Mouse (Mus musculus) spleen, adult 2 months (tissue): ENCODE data around the gene Adora1. TPM values are rescaled to one million over a fixed set of nuclear protein-coding genes. Genes with fewer than 3 reads are reported as not detected.
A peak's percentile ranks its signal among the peaks of the same experiment; 100 is the strongest.

Source experiments
- DNase-seq, 2 experiments: peaks; one replicate each; pipeline versions ENCODE4 v3.0.0 to v3.0.0-alpha.2; 2012 to 2021; ENCODE audit warnings: low spot score in 2 of 2, low read depth in 1 of 2
- H3K27ac ChIP-seq: fragments of 200-500 bp; 2 replicates; pipeline ENCODE4 v1.5.1; 2012; ENCODE audit warnings: low read length, inconsistent platforms; ENCODE audit not compliant: insufficient read depth
- H3K27me3 ChIP-seq: fragments of 200-500 bp; 2 replicates; pipeline ENCODE4 v1.6.1; 2012; ENCODE audit warnings: mild to moderate bottlenecking, moderate library complexity, low read length, inconsistent platforms; ENCODE audit not compliant: control insufficient read depth, insufficient read depth
- H3K36me3 ChIP-seq: fragments of 200-500 bp; 2 replicates; pipeline ENCODE4 v1.6.1; 2012; ENCODE audit warnings: mild to moderate bottlenecking, low read length, inconsistent platforms; ENCODE audit not compliant: control insufficient read depth, insufficient read depth
- H3K4me1 ChIP-seq: fragments of 200-500 bp; 2 replicates; pipeline ENCODE4 v1.6.1; 2011; ENCODE audit warnings: inconsistent platforms; ENCODE audit not compliant: control insufficient read depth, insufficient read depth, insufficient read length
- H3K4me3 ChIP-seq: fragments of 200-500 bp; 2 replicates; pipeline ENCODE4 v1.5.1; 2011; ENCODE audit warnings: mild to moderate bottlenecking, inconsistent platforms; ENCODE audit not compliant: insufficient read depth, insufficient read length; ENCODE audit errors: extremely low read depth
- CTCF ChIP-seq: fragments of 200-500 bp; IDR thresholded peaks from 2 replicates; pipeline ENCODE4 v1.5.1; 2011; ENCODE audit warnings: mild to moderate bottlenecking, inconsistent platforms; ENCODE audit not compliant: insufficient read depth, insufficient read length, insufficient replicate concordance; ENCODE audit errors: extremely low read depth
- POLR2A ChIP-seq: fragments of 200-500 bp; IDR thresholded peaks from 2 replicates; pipeline ENCODE4 v1.6.1; 2011; ENCODE audit warnings: low read depth, low read length, inconsistent platforms
- WGBS: fragments of 180-500 bp; shearing (Covaris S2); methylation state at CpG from one replicate; pipeline ENCODE4 v1.1.7; 2018; 5-methylcytosine and 5-hydroxymethylcytosine counted together
- polyA plus RNA-seq: library from polyadenylated mRNA; depleted of rRNA; stranded (reverse); fragments of >200 nt; gene quantifications from 2 replicates; pipeline ENCODE4 v1.2.3, GENCODE M21; 2012

The Adora1 gene
- polyA plus RNA-seq, 1 experiment, result 0.28 TPM

- no peaks in the 10 kb centered on the region for H3K27me3 ChIP-seq
- no peak overlapping the region for H3K27ac ChIP-seq
- no peak for DNase-seq
- no peak overlapping the region for H3K4me3 ChIP-seq
- 63% methylated on average over 5 of the region's 5 CpGs for WGBS
- no peaks in the 10 kb centered on the region for H3K4me1 ChIP-seq
- TF ChIP-seq CTCF, result no peak
- no peak for TF ChIP-seq POLR2A
- H3K36me3 ChIP-seq, result no peaks in the 10 kb centered on the region
Observed at GRCm38 (mm10) chr1:134206085-134206484, 29.1 kb downstream of the Adora1 start.

DNA sequence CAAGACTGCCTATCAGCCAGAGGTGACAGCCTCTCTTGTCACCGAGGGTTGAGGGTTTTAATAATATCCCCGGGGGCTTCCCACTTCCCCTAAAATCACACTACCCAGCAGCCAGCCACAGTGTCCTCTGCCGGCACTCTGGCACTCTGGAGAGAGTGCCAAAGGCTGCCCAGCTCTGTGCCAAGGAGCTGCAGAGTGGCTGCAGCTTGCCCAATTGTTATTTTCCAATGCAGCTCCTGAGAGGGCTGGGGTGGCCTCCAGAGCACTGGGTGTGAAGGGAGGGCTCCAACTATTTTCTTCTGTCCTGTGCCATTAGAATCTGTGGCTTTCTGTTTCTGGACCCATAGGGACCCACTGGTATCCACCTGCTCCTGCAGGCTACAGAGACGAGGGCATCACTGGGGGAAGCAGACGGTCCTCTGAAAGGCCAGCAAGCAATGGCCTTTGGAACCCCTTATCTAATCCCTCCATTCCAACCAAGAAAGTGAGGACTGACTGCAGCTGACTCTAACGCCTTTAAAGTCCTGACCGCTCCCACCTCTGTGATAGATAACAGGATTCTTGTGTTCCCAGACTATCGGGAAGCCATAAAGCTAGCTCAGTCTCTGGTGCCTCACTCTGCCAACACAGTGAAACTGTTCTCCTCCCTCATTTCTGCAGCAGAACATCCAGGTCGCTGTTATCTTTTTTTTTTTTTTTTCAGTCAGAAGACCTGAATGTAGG, 29.8 kb downstream of the Adora1 start:
- TF ChIP-seq POLR2A (no peak), CTCF (no peak)
- H3K27me3 ChIP-seq, result no peaks in the 10 kb centered on the region
- no peaks in the 10 kb centered on the region for H3K36me3 ChIP-seq
- no peak overlapping the region for H3K4me3 ChIP-seq
- no peak overlapping the region for H3K27ac ChIP-seq
- WGBS, result 53% methylated on average over 9 of the region's 9 CpGs
- no peaks in the 10 kb centered on the region for H3K4me1 ChIP-seq
- no peak for DNase-seq

- TF ChIP-seq CTCF (no peak), POLR2A (no peak)
- Histone ChIP-seq H3K27me3 (no peaks in the 10 kb centered on the region), H3K36me3 (no peaks in the 10 kb centered on the region), H3K4me3 (no peak overlapping the region), H3K4me1 (no peaks in the 10 kb centered on the region), H3K27ac (no peak overlapping the region)
- 94% methylated on average over 13 of the region's 13 CpGs for WGBS
- DNase-seq, result no peak
Observed at GRCm38 (mm10) chr1:134204230-134204629, 31.0 kb downstream of the Adora1 start.

DNA sequence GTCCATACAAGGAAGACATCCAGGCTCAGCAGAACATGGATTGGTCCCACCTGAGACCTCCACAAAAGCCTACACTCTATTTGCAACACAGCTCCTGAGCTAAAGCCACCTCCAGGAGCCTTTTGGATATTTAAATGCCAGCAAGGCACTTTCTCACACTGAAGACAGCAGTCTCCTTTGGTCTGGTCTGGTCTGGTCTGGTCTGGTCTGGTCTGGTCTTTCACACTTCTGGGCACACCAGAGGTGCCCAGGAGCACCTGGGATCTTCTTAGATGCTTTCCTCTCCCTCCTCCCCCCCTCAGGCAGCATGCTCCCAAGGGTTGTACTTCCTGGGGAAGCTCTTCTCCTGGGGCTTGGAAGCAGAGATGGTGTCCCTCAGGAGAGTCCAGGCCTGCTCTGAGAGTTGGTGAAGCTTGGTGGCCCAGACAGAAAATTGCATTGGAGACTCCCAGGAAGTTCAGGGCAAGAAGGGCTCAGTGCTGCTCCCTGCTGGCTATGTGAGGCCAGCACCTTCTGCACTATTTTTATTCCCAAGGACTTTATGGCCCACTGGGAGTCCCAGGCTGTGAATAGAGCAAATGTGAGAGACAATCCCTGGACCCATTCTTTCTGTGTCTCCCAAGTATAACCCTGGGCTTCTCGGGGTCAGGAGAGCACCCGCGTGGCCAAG, 33.3 kb downstream of the Adora1 start:
- Histone ChIP-seq H3K27me3 (no peaks in the 10 kb centered on the region), H3K4me1 (no peaks in the 10 kb centered on the region), H3K4me3 (no peak overlapping the region), H3K36me3 (no peaks in the 10 kb centered on the region), H3K27ac (no peak overlapping the region)
- WGBS, result 68% methylated on average over 3 of the region's 3 CpGs
- no peak for DNase-seq
- TF ChIP-seq POLR2A (no peak), CTCF (peak; percentile 44; the same call in 1 of the 2 replicates)

GRCm38 (mm10) chr1:134200998-134201686, 34.1 kb downstream of the Adora1 start:
- WGBS, result 85% methylated on average over 6 of the region's 6 CpGs
- Histone ChIP-seq H3K27ac (no peak overlapping the region), H3K36me3 (no peaks in the 10 kb centered on the region), H3K27me3 (no peaks in the 10 kb centered on the region), H3K4me3 (no peak overlapping the region), H3K4me1 (peaks cover under 1% of the 10 kb centered on the region; the same call in 1 of the 2 replicates)
- no peak for DNase-seq
- TF ChIP-seq POLR2A (no peak), CTCF (no peak)

DNA sequence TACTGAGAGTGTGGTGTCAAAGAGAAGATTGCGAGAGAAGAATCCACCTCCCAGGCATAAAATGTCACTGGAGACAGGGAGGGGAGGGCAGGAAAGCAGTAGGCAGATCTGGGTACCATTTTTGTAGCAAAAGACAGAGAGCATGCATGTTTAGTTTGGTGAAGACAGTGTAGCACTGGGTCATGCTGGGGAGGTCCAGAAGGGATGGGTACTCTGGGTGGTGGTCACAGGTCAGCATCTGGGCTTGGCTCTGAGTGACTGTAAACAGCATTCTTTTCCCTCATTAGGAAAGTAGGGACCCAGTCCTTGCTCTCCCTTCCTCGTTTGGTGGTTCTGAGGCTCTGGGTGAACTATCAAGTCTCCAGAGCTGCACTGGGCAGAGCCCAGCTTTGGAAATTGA, 34.8 kb downstream of the Adora1 start:
- Histone ChIP-seq H3K27ac (no peak overlapping the region), H3K4me1 (peaks cover 7% of the 10 kb centered on the region; the same call in 1 of the 2 replicates), H3K27me3 (no peaks in the 10 kb centered on the region), H3K36me3 (no peaks in the 10 kb centered on the region), H3K4me3 (no peak overlapping the region)
- DNase-seq, result no peak
- TF ChIP-seq POLR2A, result no peak
- TF ChIP-seq CTCF, result no peak
- WGBS, result 71% methylated on average over 2 of the region's 2 CpGs
